Mouse (Mus musculus) liver, embryonic 11.5 days (tissue): ENCODE measurements around the gene Sort1. TPM values are rescaled to one million over a fixed set of nuclear protein-coding genes. Genes with fewer than 3 reads are reported as not detected.

ENCODE experiments used
- ATAC-seq: fragments of 200-750 bp; cut with Nextera tagmentation; replicated peaks from 2 replicates; pipeline ENCODE4 v1.8.0; 2017; ENCODE audit warnings: moderate number of reproducible peaks, mild to moderate bottlenecking, moderate TSS enrichment, moderate library complexity; ENCODE audit not compliant: low FRiP score
- DNase-seq: peaks from one replicate; pipeline ENCODE4 v3.0.0-alpha.2; 2017; ENCODE audit warnings: low spot score
- H3K27ac ChIP-seq: fragments of 300-500 bp; sonication (generic); 2 replicates; pipeline ENCODE4 v1.5.1; 2014; ENCODE audit warnings: mild to moderate bottlenecking, low read depth, low read length, control low read depth
- H3K27me3 ChIP-seq: fragments of 300-500 bp; sonication (generic); replicated peaks from 2 replicates; pipeline ENCODE4 v1.6.1; 2014; ENCODE audit warnings: low read length, mixed read lengths; ENCODE audit not compliant: control insufficient read depth, insufficient read depth
- H3K36me3 ChIP-seq: fragments of 300-500 bp; sonication (generic); 2 replicates; pipeline ENCODE4 v1.6.1; 2014; ENCODE audit warnings: mild to moderate bottlenecking, low read length, moderate library complexity, mixed read lengths; ENCODE audit not compliant: control insufficient read depth, insufficient read depth
- H3K4me1 ChIP-seq: fragments of 300-500 bp; sonication (generic); replicated peaks from 2 replicates; pipeline ENCODE4 v1.6.1; 2014; ENCODE audit warnings: low read length, mixed read lengths; ENCODE audit not compliant: control insufficient read depth, insufficient read depth
- H3K4me2 ChIP-seq: fragments of 300-500 bp; sonication (generic); 2 replicates; pipeline ENCODE4 v1.6.1; 2014; ENCODE audit warnings: mild to moderate bottlenecking, control low read depth, moderate library complexity
- H3K4me3 ChIP-seq: fragments of 300-500 bp; sonication (generic); 2 replicates; pipeline ENCODE4 v1.5.1; 2014; ENCODE audit warnings: low read depth, low read length, control low read depth
- H3K9ac ChIP-seq: fragments of 300-500 bp; sonication (generic); 2 replicates; pipeline ENCODE4 v1.6.1; 2014; ENCODE audit warnings: low read depth, low read length, control low read depth
- H3K9me3 ChIP-seq: fragments of 300-500 bp; sonication (generic); 2 replicates; pipeline ENCODE4 v1.6.1; 2016; ENCODE audit warnings: low read length, inconsistent platforms, mixed read lengths; ENCODE audit not compliant: control insufficient read depth
- WGBS: fragments of 180-500 bp; shearing (Covaris S2); extraction: QIAGEN DNeasy Blood & Tissue Kit; methylation state at CpG from one replicate; pipeline ENCODE4 v1.1.7; 2014; 5-methylcytosine and 5-hydroxymethylcytosine counted together
- polyA plus RNA-seq: library from polyadenylated mRNA; unstranded; fragments of >200 nt; fragmentation: Nextera tagmentation; extraction: Ambion mirVana; gene quantifications from 2 replicates; pipeline ENCODE4 v1.2.1, GENCODE M21; 2014

Gene Sort1
- polyA plus RNA-seq, 1 experiment from 2014 or later: 11.9 TPM

DNA sequence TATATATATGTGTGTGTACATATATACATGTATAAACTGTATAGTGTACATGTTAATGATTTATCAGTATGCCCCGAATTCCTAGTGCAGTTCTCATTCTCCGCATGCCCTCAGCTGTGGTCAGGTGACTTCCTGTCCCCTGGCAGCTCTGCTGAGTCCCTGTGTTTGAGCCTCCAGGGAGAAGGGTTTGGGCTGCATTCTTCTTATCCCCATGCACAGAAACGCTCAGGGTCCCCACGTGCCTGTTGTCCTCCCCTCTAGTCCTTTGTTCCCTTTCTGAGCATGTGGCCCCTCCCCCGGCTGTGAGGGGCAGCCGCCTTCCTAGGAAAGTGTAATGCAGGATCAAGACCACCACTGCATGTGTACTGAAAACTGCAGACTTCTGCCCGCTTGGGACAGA, 77.0 kb downstream of the Sort1 start:
- Histone ChIP-seq H3K9ac (no peak overlapping the region), H3K9me3 (no peaks in the 10 kb centered on the region)

DNA sequence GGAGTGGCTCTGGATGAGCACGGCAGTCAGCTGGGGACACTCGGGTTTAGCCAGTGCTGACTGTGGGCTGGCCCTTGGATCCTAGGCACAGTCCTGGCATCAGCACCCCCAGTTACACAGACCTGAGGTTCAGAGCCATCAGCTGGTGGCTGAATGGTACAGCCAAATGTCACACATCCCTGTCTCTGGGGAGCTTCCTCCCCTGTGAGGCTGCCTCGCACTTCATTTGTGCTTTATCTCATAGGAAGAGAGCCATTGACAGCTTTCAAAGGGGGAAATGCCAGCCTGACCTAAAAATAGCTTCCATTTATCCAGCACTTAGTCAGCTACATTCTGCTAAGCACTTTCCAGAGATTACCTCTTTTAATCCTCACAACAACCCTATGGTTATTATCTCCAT, 79.7 kb downstream of the Sort1 start:
- WGBS: 50% methylated on average over 3 of the region's 3 CpGs
- Histone ChIP-seq H3K9me3 (no peaks in the 10 kb centered on the region), H3K4me2 (no peak overlapping the region), H3K27me3 (no peaks in the 10 kb centered on the region), H3K4me1 (peaks cover 21% of the 10 kb centered on the region), H3K27ac (no peak overlapping the region), H3K9ac (no peak overlapping the region), H3K4me3 (no peak overlapping the region), H3K36me3 (no peaks in the 10 kb centered on the region)
- DNase-seq: no peak
- no peak for ATAC-seq

More for the DNA sequence above, 77.0 kb downstream of the Sort1 start:
- H3K4me3 ChIP-seq: no peak overlapping the region
- DNase-seq (peak; percentile 40), ATAC-seq (no peak)
- peaks cover 4% of the 10 kb centered on the region; the same call in 1 of the 2 replicates for H3K36me3 ChIP-seq
- H3K27ac ChIP-seq: no peak overlapping the region
- peaks cover 16% of the 10 kb centered on the region; the same call in 1 of the 2 replicates for H3K4me1 ChIP-seq
- H3K4me2 ChIP-seq: no peak overlapping the region
- H3K27me3 ChIP-seq: no peaks in the 10 kb centered on the region
- WGBS: 25% methylated on average over 7 of the region's 7 CpGs

DNA sequence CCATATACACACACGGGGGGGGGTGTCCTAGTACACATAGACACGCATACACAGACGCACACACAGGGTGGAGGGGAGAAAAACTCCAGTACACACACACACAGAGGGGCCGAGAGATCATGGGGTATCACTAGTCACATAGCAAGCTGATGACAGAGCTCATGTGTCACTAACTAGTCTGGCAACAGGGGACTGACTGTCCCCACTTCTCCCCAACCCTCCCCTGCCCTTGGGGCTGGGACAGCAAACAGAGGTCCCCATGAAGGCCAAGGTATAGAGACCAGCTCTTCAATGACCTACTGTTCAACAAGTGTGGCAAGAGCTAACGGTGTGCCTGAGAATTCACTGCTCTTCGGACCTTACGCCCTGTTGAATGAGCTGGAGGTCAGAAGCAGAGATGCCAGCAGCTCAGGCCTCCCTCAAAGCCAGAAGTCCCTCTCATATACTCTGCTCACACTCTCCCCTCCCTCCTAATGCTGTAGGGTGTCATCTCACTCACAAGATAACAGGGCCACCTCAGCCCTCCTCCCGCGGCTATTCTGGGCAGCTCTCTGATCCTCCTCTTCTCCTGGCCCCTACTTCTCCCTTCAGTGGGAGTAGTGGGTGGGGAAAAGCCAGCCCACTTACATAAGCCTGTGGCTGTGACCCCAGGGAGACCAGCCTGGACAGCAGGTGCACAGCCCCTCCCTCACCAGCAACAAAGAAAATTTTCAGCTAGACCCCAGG, 80.6 kb downstream of the Sort1 start, which contains the start of gene Mybphl:
Gene Mybphl (plus strand): TSS at position 642 of the 726 bp plus-strand sequence.
- no peaks in the 10 kb centered on the region for H3K27me3 ChIP-seq
- H3K9ac ChIP-seq: no peak within 1 kb of the TSS
- no peak within 1 kb of the TSS for H3K4me2 ChIP-seq
- H3K4me1 ChIP-seq: peaks cover 22% of the 10 kb centered on the region
- no peak for ATAC-seq
- H3K9me3 ChIP-seq: no peaks in the 10 kb centered on the region
- no peaks in the 10 kb centered on the region for H3K36me3 ChIP-seq
- 56% methylated on average over 9 of the region's 9 CpGs for WGBS
- no peak within 1 kb of the TSS for H3K4me3 ChIP-seq
- DNase-seq: no peak
- H3K27ac ChIP-seq: no peak within 1 kb of the TSS

GRCm38 (mm10) chr3:108367173-108367572, 83.3 kb downstream of the Sort1 start:
- ATAC-seq (no peak), DNase-seq (no peak)
- no peak overlapping the region for H3K4me3 ChIP-seq
- H3K27me3 ChIP-seq: no peaks in the 10 kb centered on the region
- 57% methylated on average over 9 of the region's 9 CpGs for WGBS
- H3K4me2 ChIP-seq: 0 out of 2 replicates have a peak overlapping the region, but pooled peaks have one; percentile 14
- H3K4me1 ChIP-seq: peaks cover 15% of the 10 kb centered on the region
- H3K9ac ChIP-seq: no peak overlapping the region
- no peaks in the 10 kb centered on the region for H3K36me3 ChIP-seq
- no peaks in the 10 kb centered on the region for H3K9me3 ChIP-seq
- no peak overlapping the region for H3K27ac ChIP-seq

GRCm38 (mm10) chr3:108367828-108368227, 83.9 kb downstream of the Sort1 start:
- 71% methylated on average over 3 of the region's 3 CpGs for WGBS
- Histone ChIP-seq H3K4me3 (no peak overlapping the region), H3K9ac (no peak overlapping the region), H3K27me3 (no peaks in the 10 kb centered on the region), H3K9me3 (no peaks in the 10 kb centered on the region), H3K4me2 (no peak overlapping the region), H3K36me3 (no peaks in the 10 kb centered on the region), H3K4me1 (peaks cover 17% of the 10 kb centered on the region), H3K27ac (no peak overlapping the region)
- ATAC-seq (no peak), DNase-seq (no peak)

DNA sequence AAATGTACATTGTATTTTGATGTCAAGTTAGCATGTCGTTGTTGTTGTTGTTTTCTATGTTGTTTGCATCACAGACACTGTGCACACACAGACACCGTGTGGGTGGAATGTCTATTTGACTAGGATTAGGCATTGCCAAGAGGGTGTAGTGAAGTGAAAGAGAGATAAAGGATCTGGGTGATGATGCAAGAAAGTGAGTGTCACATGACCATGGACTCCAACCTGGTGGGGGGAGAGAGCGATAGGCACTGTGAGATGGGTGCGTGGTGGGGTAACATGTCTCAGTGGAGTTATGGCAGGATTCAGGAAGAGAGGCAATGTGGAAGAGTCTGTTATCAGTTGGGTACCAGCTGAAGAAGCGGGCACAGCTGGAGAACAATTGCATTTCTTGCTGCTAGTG, 84.8 kb downstream of the Sort1 start:
- Histone ChIP-seq H3K9ac (no peak overlapping the region), H3K4me1 (peaks cover 20% of the 10 kb centered on the region), H3K36me3 (no peaks in the 10 kb centered on the region), H3K4me2 (no peak overlapping the region), H3K9me3 (no peaks in the 10 kb centered on the region), H3K27me3 (no peaks in the 10 kb centered on the region), H3K27ac (no peak overlapping the region), H3K4me3 (no peak overlapping the region)
- ATAC-seq (no peak), DNase-seq (no peak)
- WGBS: 66% methylated on average over 5 of the region's 5 CpGs

- Histone ChIP-seq H3K9ac (no peak overlapping the region), H3K36me3 (no peaks in the 10 kb centered on the region), H3K4me2 (no peak overlapping the region), H3K27me3 (no peaks in the 10 kb centered on the region), H3K4me1 (peaks cover 11% of the 10 kb centered on the region; the same call in 1 of the 2 replicates), H3K9me3 (no peaks in the 10 kb centered on the region), H3K27ac (no peak overlapping the region), H3K4me3 (no peak overlapping the region)
- ATAC-seq (no peak), DNase-seq (no peak)
- WGBS: 57% methylated on average over 3 of the region's 3 CpGs
Observed at GRCm38 (mm10) chr3:108372274-108372673, 88.4 kb downstream of the Sort1 start.

- WGBS: 53% methylated on average over 3 of the region's 3 CpGs
- H3K4me1 ChIP-seq: peaks cover 11% of the 10 kb centered on the region; the same call in 1 of the 2 replicates
- H3K27ac ChIP-seq: no peak overlapping the region
- no peak overlapping the region for H3K4me2 ChIP-seq
- ATAC-seq (no peak), DNase-seq (no peak)
- H3K9me3 ChIP-seq: no peaks in the 10 kb centered on the region
- no peaks in the 10 kb centered on the region for H3K27me3 ChIP-seq
- no peak overlapping the region for H3K4me3 ChIP-seq
- H3K36me3 ChIP-seq: no peaks in the 10 kb centered on the region
- H3K9ac ChIP-seq: no peak overlapping the region
Observed at GRCm38 (mm10) chr3:108372691-108373090, 88.8 kb downstream of the Sort1 start.
